Mouse (Mus musculus) spleen, embryonic (tissue): ENCODE data around the gene Asic2.

Experiments used
- CTCF ChIA-PET: fragments of 350-600 bp; sonication (Branson Sonifier 250); formaldehyde crosslinking; loops from one replicate; lab custom pipeline; 2022; lab: Charles Lee

Gene Asic2

DNA sequence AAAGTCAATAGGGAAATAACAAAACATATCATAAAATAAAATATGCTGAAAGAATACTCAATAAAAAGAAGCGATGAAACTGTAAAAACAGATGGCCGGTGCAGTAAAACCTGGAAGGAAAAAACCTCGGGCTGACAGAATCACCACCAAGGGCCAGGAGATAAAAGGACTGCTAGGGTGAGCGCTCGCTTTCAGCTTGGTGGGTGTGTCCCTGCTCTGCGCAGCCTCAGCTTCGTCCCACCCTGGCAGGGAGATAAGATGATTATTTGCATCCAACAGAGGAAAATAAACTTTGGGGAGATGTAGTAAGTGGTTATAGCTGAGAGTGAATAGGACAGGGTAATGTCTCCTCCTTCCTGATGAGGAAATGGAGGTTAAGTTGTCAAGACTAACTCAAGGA lies 1113.3 kb downstream of the Asic2 start:
- CTCF ChIA-PET, result no interaction called here

DNA sequence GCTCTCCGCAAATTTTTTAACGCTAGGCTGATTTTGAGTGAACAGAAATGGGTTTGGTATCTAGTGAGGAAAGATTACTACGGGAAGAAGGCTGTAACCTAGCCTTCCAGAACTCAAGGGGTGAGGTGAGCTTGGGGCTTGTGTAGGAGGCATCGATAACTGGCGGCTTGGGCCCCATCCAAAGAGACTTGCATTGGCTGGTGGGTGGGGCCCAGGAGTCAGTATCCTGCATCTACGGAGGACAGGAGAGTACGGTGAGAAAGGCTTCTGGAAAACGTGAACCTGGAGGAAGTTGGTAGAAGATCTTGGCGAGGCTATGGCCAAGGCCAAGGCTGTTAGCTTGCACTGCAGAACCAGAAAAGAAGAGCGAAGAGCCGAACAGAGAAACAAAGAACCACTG lies 1113.8 kb downstream of the Asic2 start:
- CTCF ChIA-PET, result no interaction called here

DNA sequence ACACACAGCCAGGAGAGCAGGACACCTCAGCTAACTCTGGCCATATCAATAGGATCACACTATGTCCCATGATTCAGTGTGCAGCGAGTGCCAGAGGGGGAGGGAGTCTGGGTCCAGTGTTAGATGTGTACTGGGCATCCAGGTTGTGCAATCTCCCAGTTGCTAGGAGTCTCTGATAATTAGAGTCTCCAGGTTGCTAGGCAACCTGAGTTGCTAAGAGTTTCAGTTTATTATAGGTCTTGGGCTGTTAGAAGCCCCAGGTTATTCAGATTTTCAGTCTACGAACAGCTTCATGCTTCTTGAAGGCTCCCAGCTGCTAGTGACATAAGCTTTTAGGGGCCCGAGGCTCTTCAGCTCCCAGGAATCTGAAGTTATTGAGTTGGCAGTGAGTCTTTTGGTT lies 1115.2 kb downstream of the Asic2 start:
- CTCF ChIA-PET, result no interaction called here

DNA sequence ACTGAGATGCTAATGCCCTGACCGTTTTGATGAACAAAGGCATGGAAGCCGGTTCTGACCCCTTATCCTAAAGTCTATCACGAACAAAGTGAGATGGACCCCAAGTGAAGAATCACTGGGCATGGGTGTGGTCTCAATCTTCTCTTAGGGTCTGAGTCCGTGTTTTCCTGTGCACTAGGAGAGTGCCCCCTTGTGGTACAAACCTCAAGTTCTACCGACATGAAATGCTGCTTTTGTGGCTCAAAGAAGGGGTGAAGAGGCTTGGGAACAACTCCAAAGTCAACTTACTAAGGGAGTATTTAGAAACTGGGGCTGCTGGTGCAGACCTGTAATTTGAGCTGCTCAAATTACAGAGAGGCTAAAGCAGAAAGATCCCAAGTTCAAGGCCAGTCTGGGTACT lies 1116.4 kb downstream of the Asic2 start:
- CTCF ChIA-PET, result no interaction called here

DNA sequence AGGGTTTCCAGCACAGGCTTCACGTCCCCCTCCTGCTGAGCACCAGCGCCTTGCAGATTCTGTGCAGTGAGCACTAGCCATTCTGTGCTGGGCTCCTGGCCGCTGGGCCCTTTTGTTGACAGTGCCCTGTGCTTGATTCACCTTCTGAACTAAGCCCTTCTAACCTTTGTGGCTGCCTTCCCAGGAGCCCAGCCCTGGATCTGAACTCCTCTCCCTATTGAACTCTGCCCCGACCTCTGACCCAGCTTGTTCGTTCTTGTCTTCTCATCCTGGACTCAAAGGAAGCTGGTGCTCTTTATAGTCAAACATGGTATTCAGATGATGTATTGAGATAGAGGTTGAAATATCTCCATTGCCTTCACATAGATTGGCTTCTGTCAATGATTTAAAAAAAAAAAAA lies 1120.1 kb downstream of the Asic2 start:
- CTCF ChIA-PET, result no interaction called here

DNA sequence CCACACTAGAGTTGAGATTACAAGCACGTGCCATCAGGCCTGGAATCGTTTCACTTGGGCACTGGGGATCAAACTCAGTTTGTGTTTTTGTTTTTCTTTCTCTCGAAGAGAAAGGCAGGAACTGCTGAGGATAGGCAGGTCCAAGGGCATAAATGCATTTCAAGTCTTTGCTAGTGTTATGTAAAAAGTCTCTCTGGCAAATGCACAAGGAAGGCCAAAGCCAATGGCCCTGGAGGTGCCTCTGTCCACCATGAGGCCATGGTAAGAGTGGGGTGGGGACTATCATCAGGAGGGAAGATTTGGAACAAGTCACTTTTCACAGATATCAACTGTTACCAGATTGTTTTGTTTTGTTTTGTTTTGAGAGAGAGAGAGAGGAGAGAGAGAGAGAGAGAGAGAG lies 1122.1 kb downstream of the Asic2 start:
- CTCF ChIA-PET, result no interaction called here

DNA sequence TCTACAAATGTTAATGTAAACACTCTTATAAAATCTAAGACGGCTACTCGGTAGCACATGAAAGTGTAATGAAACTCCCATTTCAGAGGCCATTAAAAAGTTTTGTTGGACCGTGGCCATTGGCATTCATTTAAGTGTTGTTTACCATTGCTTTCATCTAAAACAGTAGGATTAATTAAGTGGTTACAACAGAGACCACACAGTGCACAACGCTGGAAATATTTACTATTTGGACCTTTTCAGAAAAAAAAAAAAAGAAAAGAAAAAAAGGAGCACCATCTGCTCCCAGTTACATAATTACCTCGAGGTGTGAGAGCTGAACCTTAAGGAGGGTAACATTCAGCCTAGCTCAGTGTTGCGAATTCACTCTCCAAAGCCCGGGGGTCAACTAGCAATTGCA lies 1122.8 kb downstream of the Asic2 start:
- CTCF ChIA-PET, result no interaction called here

DNA sequence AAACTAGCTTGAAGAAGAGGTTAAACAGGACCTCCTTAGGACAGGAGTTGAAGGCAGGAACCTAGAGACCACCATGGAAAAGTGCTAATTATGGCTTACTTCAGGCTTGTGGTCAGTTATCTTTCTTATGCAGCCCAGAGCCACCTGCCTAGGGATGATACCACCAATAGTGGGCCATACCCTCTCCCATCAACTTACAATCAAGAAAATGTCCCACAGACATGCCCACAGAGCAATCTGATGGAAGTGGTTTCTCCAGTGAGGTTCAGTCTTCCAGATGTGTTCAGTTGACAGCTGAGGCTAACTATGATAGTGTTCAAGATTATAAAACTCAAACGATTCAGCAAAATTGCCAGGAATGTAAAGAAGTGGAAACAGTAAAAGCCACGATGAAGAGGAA lies 1124.8 kb downstream of the Asic2 start:
- CTCF ChIA-PET, result no interaction called here

DNA sequence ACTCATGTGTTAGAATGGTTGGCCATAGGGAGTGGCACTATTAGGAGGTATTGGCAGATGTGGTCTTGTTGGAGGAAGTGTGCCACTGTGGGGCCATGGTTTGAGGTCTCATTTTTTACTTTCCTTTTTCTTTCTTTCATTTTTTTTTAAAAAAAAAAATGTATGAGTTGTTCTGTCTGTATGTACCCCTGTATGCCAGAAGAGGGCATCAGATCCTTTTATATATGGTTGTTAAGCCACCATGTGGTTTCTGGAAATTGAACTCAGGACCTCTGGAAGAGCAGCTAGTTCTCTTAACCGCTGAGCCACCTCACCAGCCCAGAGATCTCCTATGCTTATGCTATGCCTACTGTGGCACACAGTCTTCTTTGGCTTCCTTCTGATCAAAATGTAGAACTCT lies 1129.5 kb downstream of the Asic2 start:
- CTCF ChIA-PET, result interaction anchor here (0.6 to 0.7 kb wide), 2 partner anchors 665 to 798 kb away, joined by 3 read pairs; no protein-coding TSS in a partner anchor

DNA sequence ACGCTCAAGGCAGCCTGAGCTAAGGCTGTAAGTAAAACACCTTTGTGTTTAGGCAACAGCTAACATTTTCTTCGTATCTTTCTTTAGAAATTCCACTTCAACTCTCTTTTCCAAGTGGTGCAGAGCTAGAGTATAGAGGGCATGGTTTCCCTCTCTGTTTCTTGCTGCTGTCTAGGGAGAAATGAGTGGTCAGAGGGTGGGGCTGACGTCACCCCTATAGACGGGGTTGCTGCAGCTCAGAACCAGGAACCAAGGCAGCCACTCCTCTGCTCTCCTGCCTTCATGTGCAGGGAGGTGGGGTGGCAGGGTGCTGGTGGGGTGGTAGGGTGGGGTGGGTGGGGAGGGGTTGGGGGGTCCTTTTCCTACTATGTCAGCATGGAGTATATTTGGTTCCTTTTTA lies 1132.4 kb downstream of the Asic2 start:
- CTCF ChIA-PET, result interaction anchor here (0.7 kb wide), 1 partner anchor 406 kb away, joined by 5 read pairs; no protein-coding TSS in a partner anchor

DNA sequence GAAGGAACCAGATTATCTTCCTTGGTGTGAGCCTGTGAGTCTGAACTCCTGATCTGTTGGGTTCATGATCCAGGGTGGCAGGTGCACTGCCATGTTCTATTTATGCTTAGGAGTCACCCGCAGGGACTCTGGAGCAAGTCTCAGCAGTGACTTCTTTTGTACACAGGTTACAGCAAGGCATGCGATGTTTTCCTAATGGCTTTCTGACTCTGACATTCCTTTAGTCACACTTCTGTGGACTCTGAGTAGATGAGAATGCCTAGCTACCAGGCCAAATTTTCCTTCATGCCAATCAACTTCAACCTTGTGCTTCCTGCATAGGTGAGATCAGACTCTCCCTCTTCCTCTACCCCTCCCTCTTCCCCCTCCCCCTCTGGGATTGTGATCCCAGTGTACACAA lies 1132.9 kb downstream of the Asic2 start:
- CTCF ChIA-PET, result interaction anchor here (0.7 kb wide), 1 partner anchor 406 kb away, joined by 5 read pairs; no protein-coding TSS in a partner anchor
